Mouse (Mus musculus): ENCODE data around the gene Gm15128.
"Not testable (repeated sequence)": the region's sequence is repeated elsewhere in the genome, so short reads cannot be mapped to it uniquely, and the experiment has no call there.

Gene Gm15128

DNA sequence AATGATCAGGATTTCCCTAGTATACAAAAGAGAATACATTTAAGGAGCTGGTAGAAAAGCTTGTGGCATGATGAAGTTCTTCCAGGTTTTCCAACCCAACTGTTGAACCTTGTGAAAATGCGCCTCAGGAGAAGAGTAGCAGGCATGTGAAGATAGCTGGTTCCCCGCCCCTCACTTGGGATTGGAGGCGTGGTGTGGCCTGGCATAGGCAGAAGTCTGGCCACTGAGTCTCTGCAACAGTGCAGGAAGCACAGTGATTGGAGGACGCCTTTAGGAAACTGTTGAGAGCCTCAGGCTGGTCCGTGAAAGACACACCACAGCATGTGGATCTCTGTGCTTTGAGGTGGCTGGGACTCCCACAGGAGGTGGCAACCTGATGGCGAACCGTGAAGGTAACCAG is at the start of gene Gm15128:
Gene Gm15128, plus strand, starts transcription at position 301 of the 400 bp plus-strand sequence.
- DNase-seq (ENCODE audit: low read depth), result not testable (repeated sequence)
